Mouse (Mus musculus): ENCODE measurements around the gene Oprm1. TPM values are rescaled to one million over a fixed set of nuclear protein-coding genes. Genes with fewer than 3 reads are reported as not detected.

The Oprm1 gene
- polyA plus RNA-seq, 1 experiment: 1.8 TPM

- DNase-seq (ENCODE audit: low read depth): no peak
- TF ChIP-seq CTCF (IDR thresholded peaks at IDR 0.05; ENCODE audit: borderline replicate concordance, extremely low read depth, insufficient read depth, insufficient read length) (no peak), POLR2A (IDR thresholded peaks at IDR 0.05; ENCODE audit: borderline replicate concordance, extremely low read depth, insufficient read depth, insufficient read length, poor library complexity, severe bottlenecking) (no peak)
Measured at GRCm38 (mm10) chr10:6896659-6897303, 138.5 kb downstream of the Oprm1 start.

GRCm38 (mm10) chr10:6900126-6900525 is 141.8 kb downstream of the Oprm1 start:
- peak; percentile 34 for DNase-seq (ENCODE audit: low read depth)
- no peak for TF ChIP-seq CTCF (IDR thresholded peaks at IDR 0.05; ENCODE audit: borderline replicate concordance, extremely low read depth, insufficient read depth, insufficient read length)
- no peak for TF ChIP-seq POLR2A (IDR thresholded peaks at IDR 0.05; ENCODE audit: borderline replicate concordance, extremely low read depth, insufficient read depth, insufficient read length, poor library complexity, severe bottlenecking)

DNA sequence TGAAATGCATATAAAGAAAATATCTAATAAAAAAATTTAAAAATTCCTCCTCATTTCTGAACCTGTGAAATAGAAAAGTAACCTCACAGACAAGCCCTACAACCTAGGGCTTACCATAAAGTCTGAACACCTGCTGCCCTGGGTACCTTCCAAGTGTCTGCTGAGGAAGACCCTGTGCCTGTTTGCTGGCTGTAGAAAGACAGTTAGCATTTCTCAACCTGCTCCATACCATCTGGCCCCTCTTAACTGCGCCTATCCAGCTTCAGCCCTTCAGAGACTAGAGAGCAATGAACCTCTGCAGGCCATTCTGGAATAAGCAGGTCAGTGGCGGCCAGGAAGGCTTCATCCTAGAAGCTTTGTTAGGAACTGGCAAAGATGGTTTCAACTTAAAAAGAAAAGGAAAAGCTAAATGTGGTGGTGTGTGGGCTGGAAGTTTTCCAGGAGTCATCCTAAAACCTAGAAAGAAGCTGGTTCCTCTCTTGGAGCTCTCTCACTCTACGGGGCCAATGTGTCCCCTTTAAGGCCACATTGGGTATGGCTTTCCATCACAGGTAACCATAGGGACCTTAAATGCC is 143.6 kb downstream of the Oprm1 start:
- peak; percentile 34 for DNase-seq (ENCODE audit: low read depth)
- TF ChIP-seq POLR2A (IDR thresholded peaks at IDR 0.05; ENCODE audit: borderline replicate concordance, extremely low read depth, insufficient read depth, insufficient read length, poor library complexity, severe bottlenecking) (no peak), CTCF (IDR thresholded peaks at IDR 0.05; ENCODE audit: borderline replicate concordance, extremely low read depth, insufficient read depth, insufficient read length) (no peak)

- no peak for DNase-seq (ENCODE audit: low read depth)
- no peak for TF ChIP-seq CTCF (IDR thresholded peaks at IDR 0.05; ENCODE audit: borderline replicate concordance, extremely low read depth, insufficient read depth, insufficient read length)
- no peak for TF ChIP-seq POLR2A (IDR thresholded peaks at IDR 0.05; ENCODE audit: borderline replicate concordance, extremely low read depth, insufficient read depth, insufficient read length, poor library complexity, severe bottlenecking)
Measured at GRCm38 (mm10) chr10:6909763-6910162, 151.5 kb downstream of the Oprm1 start.

DNA sequence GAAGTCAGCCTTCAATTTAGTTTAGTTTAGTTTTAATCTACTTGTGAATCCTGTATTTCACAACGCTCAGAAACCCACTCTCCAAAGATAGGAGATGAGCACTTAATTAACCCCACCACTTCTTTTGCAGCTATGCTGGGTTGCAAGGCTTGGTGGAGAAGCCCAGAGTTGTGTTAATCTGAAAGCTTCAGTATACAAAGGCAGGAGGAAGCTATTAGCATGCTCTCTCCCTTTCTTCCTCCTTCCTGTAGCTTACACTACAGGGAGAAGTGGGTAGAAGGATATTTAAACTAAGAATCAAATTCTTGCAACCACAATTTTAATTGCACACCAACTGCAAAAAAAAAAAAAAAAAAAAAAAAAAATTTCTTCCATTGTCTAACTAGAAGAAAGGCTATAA is 157.7 kb downstream of the Oprm1 start:
- TF ChIP-seq POLR2A (IDR thresholded peaks at IDR 0.05; ENCODE audit: borderline replicate concordance, extremely low read depth, insufficient read depth, insufficient read length, poor library complexity, severe bottlenecking): no peak
- TF ChIP-seq CTCF (IDR thresholded peaks at IDR 0.05; ENCODE audit: borderline replicate concordance, extremely low read depth, insufficient read depth, insufficient read length): no peak
- peak; percentile 15 for DNase-seq (ENCODE audit: low read depth)

DNA sequence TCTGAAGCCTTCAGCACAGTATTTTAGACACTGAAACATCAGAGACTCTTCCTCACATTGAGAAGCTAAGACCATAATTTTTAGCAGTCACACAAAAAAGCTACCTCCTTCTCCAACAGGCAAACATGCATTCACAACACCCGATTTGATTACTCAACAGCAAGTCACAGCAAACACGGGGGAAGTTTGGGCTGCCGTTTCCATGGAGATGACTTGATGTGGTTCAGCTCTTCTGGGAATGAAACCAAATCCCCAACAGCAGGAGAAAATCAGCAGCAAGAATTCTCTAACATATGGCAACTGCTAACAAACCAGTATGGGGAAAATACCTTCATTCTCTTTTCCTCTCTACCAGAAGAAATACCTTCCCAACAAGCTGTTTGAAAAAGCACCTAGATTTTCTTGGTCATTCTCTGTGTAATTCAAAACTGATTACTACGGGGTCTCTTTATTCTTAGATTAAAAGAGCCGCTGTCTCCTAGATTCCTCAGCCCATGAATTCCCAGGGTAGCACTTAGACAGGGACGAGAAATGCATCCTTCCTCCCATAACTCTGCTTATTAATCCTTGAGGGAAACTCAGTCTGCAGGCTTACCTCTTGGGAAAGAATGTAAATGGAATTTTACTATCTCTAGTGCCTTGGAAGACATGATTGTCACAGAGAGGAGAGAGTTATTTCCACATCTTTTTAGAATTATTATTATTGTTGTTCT is 158.4 kb downstream of the Oprm1 start:
- DNase-seq (ENCODE audit: low read depth): peak; percentile 96
- TF ChIP-seq CTCF (IDR thresholded peaks at IDR 0.05; ENCODE audit: borderline replicate concordance, extremely low read depth, insufficient read depth, insufficient read length) (no peak), POLR2A (IDR thresholded peaks at IDR 0.05; ENCODE audit: borderline replicate concordance, extremely low read depth, insufficient read depth, insufficient read length, poor library complexity, severe bottlenecking) (no peak)

DNA sequence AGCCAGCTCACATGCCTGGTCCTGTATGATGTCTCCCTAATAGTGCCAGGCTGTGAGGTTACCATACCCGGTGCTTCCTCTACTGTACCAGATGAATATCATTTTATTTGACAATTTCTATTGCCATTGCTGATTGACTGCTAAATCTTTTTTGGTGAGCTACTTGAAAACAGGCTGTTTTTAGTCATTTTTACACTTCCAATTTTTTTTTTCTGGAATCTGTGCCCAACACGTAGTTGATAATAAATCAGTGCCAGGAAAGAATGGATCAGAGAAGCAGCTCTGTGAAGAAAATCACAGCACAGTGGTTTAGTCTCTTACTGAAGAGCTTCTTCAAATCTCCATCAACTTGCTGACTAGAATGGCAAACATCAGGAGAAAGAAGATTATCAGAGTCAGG is 168.4 kb downstream of the Oprm1 start:
- no peak for TF ChIP-seq POLR2A (IDR thresholded peaks at IDR 0.05; ENCODE audit: borderline replicate concordance, extremely low read depth, insufficient read depth, insufficient read length, poor library complexity, severe bottlenecking)
- TF ChIP-seq CTCF (IDR thresholded peaks at IDR 0.05; ENCODE audit: borderline replicate concordance, extremely low read depth, insufficient read depth, insufficient read length): no peak
- peak; percentile 48 for DNase-seq (ENCODE audit: low read depth)

- TF ChIP-seq POLR2A (IDR thresholded peaks at IDR 0.05; ENCODE audit: borderline replicate concordance, extremely low read depth, insufficient read depth, insufficient read length, poor library complexity, severe bottlenecking): no peak
- TF ChIP-seq CTCF (IDR thresholded peaks at IDR 0.05; ENCODE audit: borderline replicate concordance, extremely low read depth, insufficient read depth, insufficient read length): no peak
- DNase-seq (ENCODE audit: low read depth): no peak
Measured at GRCm38 (mm10) chr10:6927600-6928223, 169.4 kb downstream of the Oprm1 start.

- DNase-seq (ENCODE audit: low read depth): no peak
- TF ChIP-seq POLR2A (IDR thresholded peaks at IDR 0.05; ENCODE audit: borderline replicate concordance, extremely low read depth, insufficient read depth, insufficient read length, poor library complexity, severe bottlenecking) (no peak), CTCF (IDR thresholded peaks at IDR 0.05; ENCODE audit: borderline replicate concordance, extremely low read depth, insufficient read depth, insufficient read length) (no peak)
Measured at GRCm38 (mm10) chr10:6928905-6929304, 170.6 kb downstream of the Oprm1 start.

- DNase-seq (ENCODE audit: low read depth): no peak
- no peak for TF ChIP-seq POLR2A (IDR thresholded peaks at IDR 0.05; ENCODE audit: borderline replicate concordance, extremely low read depth, insufficient read depth, insufficient read length, poor library complexity, severe bottlenecking)
- TF ChIP-seq CTCF (IDR thresholded peaks at IDR 0.05; ENCODE audit: borderline replicate concordance, extremely low read depth, insufficient read depth, insufficient read length): no peak
Measured at GRCm38 (mm10) chr10:6930398-6930797, 172.1 kb downstream of the Oprm1 start.

DNA sequence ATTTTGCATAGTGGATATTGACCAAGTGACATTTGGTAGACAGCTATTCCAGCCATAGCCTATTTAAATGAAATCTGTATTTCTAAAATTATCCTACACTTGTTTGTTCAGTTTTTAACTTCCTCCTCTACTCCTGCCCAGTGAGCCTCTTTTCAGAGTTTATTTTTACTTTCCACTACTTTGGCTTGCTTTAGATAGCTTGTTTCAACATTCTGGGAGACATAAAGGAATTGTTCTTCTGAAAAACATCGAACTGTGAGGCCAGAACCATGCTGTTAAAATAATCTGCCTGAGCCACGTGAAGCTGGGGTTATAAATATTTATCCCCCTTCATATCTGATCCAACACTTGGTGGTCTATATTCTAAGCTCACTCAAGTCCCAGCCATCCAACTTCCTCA is 172.6 kb downstream of the Oprm1 start:
- no peak for DNase-seq (ENCODE audit: low read depth)
- TF ChIP-seq CTCF (IDR thresholded peaks at IDR 0.05; ENCODE audit: borderline replicate concordance, extremely low read depth, insufficient read depth, insufficient read length) (no peak), POLR2A (IDR thresholded peaks at IDR 0.05; ENCODE audit: borderline replicate concordance, extremely low read depth, insufficient read depth, insufficient read length, poor library complexity, severe bottlenecking) (no peak)

All from brain, embryonic 14.5 days (tissue).